In genomic region chr8:94778473-94778872, GRCm38 (mm10) we compare ENCODE assay signal across 9 mouse cellular contexts. TPM values are rescaled to one million over a fixed set of nuclear protein-coding genes. Genes with fewer than 3 reads are reported as not detected.
DNase-seq lines count a peak whose midpoint lies in the region; ATAC-seq and TF ChIP-seq lines count a peak whose summit lies in the region.
"Had no signal": no experiment of that assay in that cellular context is flagged by ENCODE, and none has a peak within 500 bp of the region (broad histone marks: within the 10 kb centered on the region; RNA-seq: fewer than 3 reads in every experiment).

No protein-coding gene starts in this region.

- TF ChIP-seq EP300 in lung, postnatal 0 days (IDR thresholded peaks at IDR 0.05), result no peak

- peaks cover 8% of the 10 kb centered on the region for H3K27me3 ChIP-seq in embryonic facial prominence, embryonic 12.5 days
- no peaks in the 10 kb centered on the region for H3K27me3 ChIP-seq in lung, postnatal 0 days (replicated peaks; ENCODE audit: insufficient read depth, low read length)

- H3K27ac ChIP-seq in embryonic facial prominence, embryonic 12.5 days, result peak overlapping the region; percentile 55
- peak overlapping the region; percentile 20; the same call in 1 of the 2 replicates for H3K27ac ChIP-seq in lung, postnatal 0 days (ENCODE audit: low read length)

- WGBS in embryonic facial prominence, embryonic 12.5 days, result 26% methylated on average over 5 of the region's 5 CpGs
- 2% methylated on average over 5 of the region's 5 CpGs for WGBS in lung, postnatal 0 days

- H3K9me3 ChIP-seq in embryonic facial prominence, embryonic 12.5 days, result no peaks in the 10 kb centered on the region
- no peaks in the 10 kb centered on the region for H3K9me3 ChIP-seq in lung, postnatal 0 days (ENCODE audit: low read length)

- no peak overlapping the region for H3K4me3 ChIP-seq in embryonic facial prominence, embryonic 12.5 days
- H3K4me3 ChIP-seq in lung, postnatal 0 days (ENCODE audit: low read depth, low read length), result no peak overlapping the region

- H3K4me2 ChIP-seq in embryonic facial prominence, embryonic 12.5 days (replicated peaks), result no peak overlapping the region
- no peak overlapping the region for H3K4me2 ChIP-seq in lung, postnatal 0 days (replicated peaks; ENCODE audit: low read depth, low read length)

- ATAC-seq in embryonic facial prominence, embryonic 12.5 days (ENCODE audit: insufficient number of reproducible peaks, insufficient read depth, low FRiP score, low TSS enrichment), result no peak
- ATAC-seq in lung, postnatal 0 days, result peak; percentile 83
- ATAC-seq in megakaryocyte-erythroid progenitor cell, adult 5-6 weeks (replicated peaks; ENCODE audit: low FRiP score, low TSS enrichment, poor library complexity, severe bottlenecking), result no peak

- no peak for TF ChIP-seq CTCF in lung, postnatal 0 days (IDR thresholded peaks at IDR 0.05)

- no peaks in the 10 kb centered on the region for H3K36me3 ChIP-seq in embryonic facial prominence, embryonic 12.5 days
- no peaks in the 10 kb centered on the region for H3K36me3 ChIP-seq in lung, postnatal 0 days (ENCODE audit: insufficient read depth, low read length)

- peak; percentile 45 to 70 for DNase-seq in adrenal gland, adult (ENCODE audit: inconsistent age in 2 of 2, low spot score in 1 of 2)
- no peak for DNase-seq in adrenal gland, postnatal 4 days (ENCODE audit: low spot score in 2 of 2)
- peak; percentile 73 for DNase-seq in kidney, adult 18-20 months
- DNase-seq in lung, postnatal 0 days (ENCODE audit: low spot score), result peak; percentile 69
- no peak for DNase-seq in urinary bladder, adult 2 months (ENCODE audit: low spot score)
- DNase-seq in layer of hippocampus, adult 18-20 months (ENCODE audit: low spot score in 2 of 2), result no peak

- H3K4me1 ChIP-seq in embryonic facial prominence, embryonic 12.5 days, result peaks cover 21% of the 10 kb centered on the region
- peaks cover 17% of the 10 kb centered on the region; the same call in 1 of the 2 replicates for H3K4me1 ChIP-seq in lung, postnatal 0 days (ENCODE audit: insufficient read depth, low read depth, low read length)

- H3K9ac ChIP-seq in embryonic facial prominence, embryonic 12.5 days, result no peak overlapping the region
- no peak overlapping the region for H3K9ac ChIP-seq in lung, postnatal 0 days (replicated peaks; ENCODE audit: low read depth)

RNA-seq across cellular contexts. Expression of gene Cx3cl1, which starts 6.7 kb away (rescaled TPM):
- total RNA-seq in adrenal gland, postnatal 4 days (2021), result 10 to 100 TPM; 18.8 to 21.1 TPM
- polyA plus RNA-seq in embryonic facial prominence, embryonic 12.5 days (2016; fragmentation: Nextera tagmentation; extraction: Ambion mirVana), result 4.6 and 5.3 TPM in 2 replicates
- 8.3 and 10.7 TPM in 2 replicates for polyA plus RNA-seq in lung, postnatal 0 days (2015; fragmentation: Nextera tagmentation; extraction: Ambion mirVana)
- polyA plus RNA-seq in urinary bladder, adult 2 months (2012; rRNA removed), result 20.6 and 27.3 TPM in 2 replicates
- total RNA-seq in megakaryocyte-erythroid progenitor cell, adult 5-6 weeks (2014; fragmentation: Nextera tagmentation), result 0.35 TPM in 1 of 2 replicates, not detected in the other
- not detected in 2 replicates for total RNA-seq in megakaryocyte-erythroid progenitor cell, adult 5-6 weeks (2017)
- total RNA-seq in layer of hippocampus, adult 18-20 months (2021), result 100 to 1,000 TPM; 400 to 401 TPM

RNA-seq across cellular contexts. Expression of gene Ccl17, which starts 31.8 kb away (rescaled TPM):
- under 1 TPM; 0.87 to 0.90 TPM for total RNA-seq in adrenal gland, postnatal 4 days (2021)
- not detected in 2 replicates for polyA plus RNA-seq in embryonic facial prominence, embryonic 12.5 days (2016; fragmentation: Nextera tagmentation; extraction: Ambion mirVana)
- 5.7 and 9.1 TPM in 2 replicates for polyA plus RNA-seq in lung, postnatal 0 days (2015; fragmentation: Nextera tagmentation; extraction: Ambion mirVana)
- 2.3 and 4.0 TPM in 2 replicates for polyA plus RNA-seq in urinary bladder, adult 2 months (2012; rRNA removed)
- 1.6 and 2.0 TPM in 2 replicates for total RNA-seq in megakaryocyte-erythroid progenitor cell, adult 5-6 weeks (2014; fragmentation: Nextera tagmentation)
- total RNA-seq in megakaryocyte-erythroid progenitor cell, adult 5-6 weeks (2017), result 5.6 and 6.0 TPM in 2 replicates
- total RNA-seq in layer of hippocampus, adult 18-20 months (2021), result 1 to 10 TPM; 4.7 to 4.9 TPM
- total RNA-seq: heart, postnatal 36 days had no signal

RNA-seq across cellular contexts. Expression of gene Ccl22, which starts 33.1 kb away (rescaled TPM):
- under 1 TPM; 0.25 to 0.31 TPM for total RNA-seq in adrenal gland, postnatal 4 days (2021)
- not detected in 2 replicates for polyA plus RNA-seq in embryonic facial prominence, embryonic 12.5 days (2016; fragmentation: Nextera tagmentation; extraction: Ambion mirVana)
- 0.45 TPM in 2 replicates for polyA plus RNA-seq in lung, postnatal 0 days (2015; fragmentation: Nextera tagmentation; extraction: Ambion mirVana)
- polyA plus RNA-seq in urinary bladder, adult 2 months (2012; rRNA removed), result 1.6 and 2.3 TPM in 2 replicates
- not detected in 2 replicates for total RNA-seq in megakaryocyte-erythroid progenitor cell, adult 5-6 weeks (2014; fragmentation: Nextera tagmentation)
- not detected in 2 replicates for total RNA-seq in megakaryocyte-erythroid progenitor cell, adult 5-6 weeks (2017)
- under 1 TPM; 0.15 to 0.23 TPM for total RNA-seq in layer of hippocampus, adult 18-20 months (2021)
- total RNA-seq: heart, postnatal 36 days had no signal

RNA-seq across cellular contexts. Expression of gene Coq9, which starts 59.6 kb away (rescaled TPM):
- 100 to 1,000 TPM; 128 to 144 TPM for total RNA-seq in adrenal gland, postnatal 4 days (2021)
- 61.8 and 66.3 TPM in 2 replicates for polyA plus RNA-seq in embryonic facial prominence, embryonic 12.5 days (2016; fragmentation: Nextera tagmentation; extraction: Ambion mirVana)
- 47.1 and 51.4 TPM in 2 replicates for polyA plus RNA-seq in lung, postnatal 0 days (2015; fragmentation: Nextera tagmentation; extraction: Ambion mirVana)
- polyA plus RNA-seq in urinary bladder, adult 2 months (2012; rRNA removed), result 62.3 and 72.1 TPM in 2 replicates
- 64.1 and 92.7 TPM in 2 replicates for total RNA-seq in megakaryocyte-erythroid progenitor cell, adult 5-6 weeks (2014; fragmentation: Nextera tagmentation)
- total RNA-seq in megakaryocyte-erythroid progenitor cell, adult 5-6 weeks (2017), result 46.0 and 49.4 TPM in 2 replicates
- 10 to 100 TPM; 75.1 to 91.6 TPM for total RNA-seq in layer of hippocampus, adult 18-20 months (2021)

RNA-seq across cellular contexts. Expression of gene Ciapin1, which starts 59.7 kb away (rescaled TPM):
- 10 to 100 TPM; 84.1 to 89.3 TPM for total RNA-seq in adrenal gland, postnatal 4 days (2021)
- 141 and 144 TPM in 2 replicates for polyA plus RNA-seq in embryonic facial prominence, embryonic 12.5 days (2016; fragmentation: Nextera tagmentation; extraction: Ambion mirVana)
- 66.7 and 74.5 TPM in 2 replicates for polyA plus RNA-seq in lung, postnatal 0 days (2015; fragmentation: Nextera tagmentation; extraction: Ambion mirVana)
- polyA plus RNA-seq in urinary bladder, adult 2 months (2012; rRNA removed), result 22.0 and 27.7 TPM in 2 replicates
- total RNA-seq in megakaryocyte-erythroid progenitor cell, adult 5-6 weeks (2014; fragmentation: Nextera tagmentation), result 52.3 and 71.1 TPM in 2 replicates
- total RNA-seq in megakaryocyte-erythroid progenitor cell, adult 5-6 weeks (2017), result 31.6 and 38.2 TPM in 2 replicates
- 10 to 100 TPM; 69.4 to 77.1 TPM for total RNA-seq in layer of hippocampus, adult 18-20 months (2021)

Comparison
In these comparisons a context has a peak if more than half of its experiments do, and no peak if none do; other contexts are left out.
1. DNase-seq: peak in adrenal gland, adult (2 of 2), kidney, adult 18-20 months (single experiment) and lung, postnatal 0 days (single experiment); none in adrenal gland, postnatal 4 days (0 of 2), urinary bladder, adult 2 months (single experiment) and layer of hippocampus, adult 18-20 months (0 of 2).
2. RNA of gene Cx3cl1, which starts 6.7 kb away (total RNA-seq): 400 to 401 TPM in layer of hippocampus, adult 18-20 months and 18.8 to 21.1 TPM in adrenal gland, postnatal 4 days; 0.35 TPM in megakaryocyte-erythroid progenitor cell, adult 5-6 weeks; every median in the first group is over 10 times any median in the second.